Mouse (Mus musculus) 3T3-L1 (cell line): ENCODE measurements at regions not wholly inside any gene's neighbourhood (a gene's known extent, or its start where the extent isn't known, plus 50 kb on each side); places are given as distances from the start of the nearest gene placed in this dataset.

Experiments used
- DNase-seq: peaks from one replicate; pipeline ENCODE4 v3.0.0-alpha.2; 2015; ENCODE audit warnings: low read depth, low spot score

GRCm38 (mm10) chr3:102663711-102664110 lies 70.6 kb upstream of the Tspan2 start:
- DNase-seq = no peak

GRCm38 (mm10) chr3:102664665-102665190 lies 69.6 kb upstream of the Tspan2 start:
- no peak for DNase-seq

- DNase-seq = peak; percentile 94
Measured at GRCm38 (mm10) chr3:102667796-102668195, 66.5 kb upstream of the Tspan2 start.

- peak; percentile 81 for DNase-seq
Measured at GRCm38 (mm10) chr3:102668556-102668955, 65.8 kb upstream of the Tspan2 start.

- DNase-seq = peak; percentile 42
Measured at GRCm38 (mm10) chr3:102669951-102670350, 64.4 kb upstream of the Tspan2 start.

- no peak for DNase-seq
Measured at GRCm38 (mm10) chr3:102670557-102670956, 63.8 kb upstream of the Tspan2 start.

- peak; percentile 81 for DNase-seq
Measured at GRCm38 (mm10) chr3:102670972-102671371, 63.4 kb upstream of the Tspan2 start.

- DNase-seq = no peak
Measured at GRCm38 (mm10) chr3:102673506-102673905, 60.8 kb upstream of the Tspan2 start.

GRCm38 (mm10) chr3:102674068-102674467 lies 60.3 kb upstream of the Tspan2 start:
- no peak for DNase-seq

- peak; percentile 26 for DNase-seq
Measured at GRCm38 (mm10) chr3:102676946-102677534, 57.3 kb upstream of the Tspan2 start.

GRCm38 (mm10) chr3:102678516-102678915 lies 55.8 kb upstream of the Tspan2 start:
- DNase-seq = peak; percentile 58

GRCm38 (mm10) chr3:102682424-102682823 lies 51.9 kb upstream of the Tspan2 start:
- DNase-seq = no peak

GRCm38 (mm10) chr3:102683541-102683940 lies 50.8 kb upstream of the Tspan2 start:
- DNase-seq = no peak
